Mouse (Mus musculus): Measurements from ENCODE around the gene 4930518I15Rik.

GRCm38 (mm10) chr2:156862041-156862717, 4.4 kb upstream of the 4930518I15Rik start:
- TF ChIP-seq CTCF (IDR thresholded peaks at IDR 0.05; ENCODE audit: extremely low read depth, insufficient read depth, low read length) (no peak), POLR2A (IDR thresholded peaks at IDR 0.05; ENCODE audit: extremely low read depth, insufficient read depth, low read length) (no peak)

Data from cortical plate, adult 2 months (tissue).